Mouse (Mus musculus) erythroblast, embryonic 14.5 days (primary cell): ENCODE results near the gene Haus3. TPM values are rescaled to one million over a fixed set of nuclear protein-coding genes. Genes with fewer than 3 reads are reported as not detected.

Source experiments
- H3K27me3 ChIP-seq: 2 replicates; pipeline ENCODE4 v1.6.1; 2012; ENCODE audit warnings: inconsistent platforms; ENCODE audit not compliant: control insufficient read depth
- H3K36me3 ChIP-seq: 2 replicates; pipeline ENCODE4 v1.6.1; 2012; ENCODE audit warnings: mild to moderate bottlenecking, inconsistent platforms; ENCODE audit not compliant: control insufficient read depth
- H3K4me1 ChIP-seq: 2 replicates; pipeline ENCODE4 v1.6.1; 2012; ENCODE audit warnings: inconsistent platforms; ENCODE audit not compliant: control insufficient read depth
- H3K4me3 ChIP-seq: replicated peaks from 2 replicates; pipeline ENCODE3; 2012; ENCODE audit warnings: moderate library complexity, mild to moderate bottlenecking, inconsistent platforms
- H3K9me3 ChIP-seq: 2 replicates; pipeline ENCODE4 v1.6.1; 2012; ENCODE audit warnings: low read length, inconsistent platforms, mixed read lengths; ENCODE audit not compliant: control insufficient read depth
- GATA1 ChIP-seq: IDR thresholded peaks from 2 replicates; pipeline ENCODE4 v1.6.1; 2012; ENCODE audit warnings: low read length, inconsistent platforms, mixed read lengths
- TAL1 ChIP-seq: IDR thresholded peaks from 3 replicates; pipeline ENCODE4 v1.6.1; 2012; ENCODE audit warnings: low read length, inconsistent platforms, mixed read lengths
- polyA plus RNA-seq: library from polyadenylated mRNA; stranded (reverse); fragments of >175 nt; gene quantifications from 2 replicates; pipeline ENCODE4 v1.2.3, GENCODE M21; 2012

Gene Haus3
- polyA plus RNA-seq, 1 experiment: 0.11 TPM

GRCm38 (mm10) chr5:34188856-34189255 lies 19.5 kb upstream of the Haus3 start:
- Histone ChIP-seq H3K4me1 (peaks cover 36% of the 10 kb centered on the region), H3K36me3 (no peaks in the 10 kb centered on the region), H3K9me3 (no peaks in the 10 kb centered on the region), H3K27me3 (peaks cover 4% of the 10 kb centered on the region; the same call in 1 of the 2 replicates), H3K4me3 (no peak overlapping the region)
- TF ChIP-seq GATA1 (no peak), TAL1 (no peak)

GRCm38 (mm10) chr5:34187601-34188316 lies 18.4 kb upstream of the Haus3 start, which contains the start of gene Mxd4:
TSS of gene Mxd4 (minus strand) at chr5:34187720.
- TF ChIP-seq TAL1 (no peak), GATA1 (no peak)
- H3K4me3 ChIP-seq: peak within 1 kb of the TSS; percentile 77
- H3K9me3 ChIP-seq: no peaks in the 10 kb centered on the region
- H3K36me3 ChIP-seq: no peaks in the 10 kb centered on the region
- peaks cover 4% of the 10 kb centered on the region; the same call in 1 of the 2 replicates for H3K27me3 ChIP-seq
- peaks cover 36% of the 10 kb centered on the region for H3K4me1 ChIP-seq

DNA sequence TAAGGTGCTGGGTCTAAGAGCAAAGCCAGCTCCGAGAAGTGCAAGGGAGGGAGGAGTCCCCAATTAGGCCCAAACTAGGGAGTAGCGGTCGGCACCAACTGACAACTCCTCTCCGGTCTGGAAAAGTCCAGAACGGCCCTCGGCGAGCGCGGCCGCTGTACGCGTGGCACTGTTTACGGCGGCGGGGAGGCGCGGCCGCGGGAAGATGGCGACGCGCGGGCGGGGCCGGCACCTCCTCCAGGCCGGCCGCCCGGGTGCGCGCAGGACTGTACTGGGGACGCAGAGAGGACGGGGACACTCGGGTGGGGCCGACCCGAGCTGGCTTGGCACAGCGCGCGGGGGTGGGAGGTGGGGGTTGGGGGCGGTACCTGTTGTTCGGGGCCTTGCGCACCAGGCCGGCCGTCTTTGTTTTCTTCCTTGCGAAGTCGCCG lies 17.6 kb upstream of the Haus3 start:
- no peaks in the 10 kb centered on the region for H3K9me3 ChIP-seq
- H3K4me3 ChIP-seq: peak overlapping the region; percentile 77
- peaks cover 36% of the 10 kb centered on the region for H3K4me1 ChIP-seq
- H3K36me3 ChIP-seq: no peaks in the 10 kb centered on the region
- TF ChIP-seq TAL1 (no peak), GATA1 (no peak)
- peaks cover 4% of the 10 kb centered on the region; the same call in 1 of the 2 replicates for H3K27me3 ChIP-seq

- Histone ChIP-seq H3K9me3 (no peaks in the 10 kb centered on the region), H3K36me3 (no peaks in the 10 kb centered on the region), H3K27me3 (peaks cover 4% of the 10 kb centered on the region; the same call in 1 of the 2 replicates), H3K4me1 (peaks cover 39% of the 10 kb centered on the region), H3K4me3 (peak overlapping the region; percentile 77)
- TF ChIP-seq GATA1: no peak
- no peak for TF ChIP-seq TAL1
Observed at GRCm38 (mm10) chr5:34186391-34186790, 17.1 kb upstream of the Haus3 start.

- Histone ChIP-seq H3K4me1 (peaks cover 39% of the 10 kb centered on the region), H3K9me3 (no peaks in the 10 kb centered on the region), H3K4me3 (no peak overlapping the region), H3K36me3 (no peaks in the 10 kb centered on the region), H3K27me3 (peaks cover 4% of the 10 kb centered on the region; the same call in 1 of the 2 replicates)
- TF ChIP-seq GATA1 (no peak), TAL1 (no peak)
Observed at GRCm38 (mm10) chr5:34185791-34186190, 16.5 kb upstream of the Haus3 start.

DNA sequence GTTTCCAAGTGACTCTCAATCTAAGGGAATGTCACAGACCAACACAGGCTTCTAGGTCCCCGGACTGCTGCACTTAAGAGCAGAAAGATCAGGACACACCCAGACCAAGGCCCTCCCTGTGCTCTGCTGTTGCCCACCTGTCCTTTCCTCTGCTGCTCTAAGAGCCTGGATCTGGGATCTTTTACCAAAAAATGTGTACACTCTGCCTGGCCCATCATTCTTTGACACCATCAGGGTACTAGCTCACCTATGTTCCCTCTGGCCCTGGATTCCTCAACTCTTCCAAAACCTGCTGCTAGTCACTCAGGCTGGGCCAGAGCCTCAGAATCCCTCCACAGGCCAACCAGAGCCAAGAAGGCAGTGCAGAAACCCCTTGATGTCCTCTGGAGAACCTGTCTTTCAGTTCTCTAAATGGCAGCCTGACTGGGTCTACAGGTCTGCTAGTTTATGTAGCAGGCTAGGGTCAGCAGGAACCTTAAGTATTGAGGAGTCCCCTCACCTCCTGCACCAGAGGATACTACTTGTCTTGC lies 15.8 kb upstream of the Haus3 start:
- Histone ChIP-seq H3K4me3 (no peak overlapping the region), H3K36me3 (no peaks in the 10 kb centered on the region), H3K4me1 (peaks cover 39% of the 10 kb centered on the region), H3K9me3 (no peaks in the 10 kb centered on the region), H3K27me3 (peaks cover 4% of the 10 kb centered on the region; the same call in 1 of the 2 replicates)
- TF ChIP-seq GATA1: no peak
- TF ChIP-seq TAL1: no peak

DNA sequence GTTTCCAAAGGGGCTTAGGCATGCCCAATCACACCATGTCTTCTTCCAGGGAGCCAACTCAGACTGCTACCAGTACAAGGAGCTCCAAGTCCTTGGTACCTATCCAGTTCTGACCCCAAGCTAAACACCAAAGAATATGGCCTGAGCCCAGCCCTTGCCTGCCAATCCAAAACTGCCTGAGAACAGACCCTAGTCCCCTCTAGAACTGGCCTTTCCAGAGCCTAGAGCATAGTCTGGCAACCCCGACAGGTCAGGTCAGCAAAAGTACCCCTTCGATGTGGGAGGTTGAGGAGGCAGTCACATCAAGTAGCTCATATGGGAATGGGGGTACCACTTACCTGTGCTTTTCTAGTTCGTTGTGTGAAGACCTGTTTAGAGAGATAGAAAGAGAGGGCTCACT lies 14.6 kb upstream of the Haus3 start:
- Histone ChIP-seq H3K9me3 (no peaks in the 10 kb centered on the region), H3K4me3 (no peak overlapping the region), H3K27me3 (peaks cover 4% of the 10 kb centered on the region; the same call in 1 of the 2 replicates), H3K4me1 (peaks cover 35% of the 10 kb centered on the region), H3K36me3 (no peaks in the 10 kb centered on the region)
- TF ChIP-seq TAL1: no peak
- no peak for TF ChIP-seq GATA1

GRCm38 (mm10) chr5:34183156-34183880 lies 14.0 kb upstream of the Haus3 start:
- H3K4me3 ChIP-seq: no peak overlapping the region

GRCm38 (mm10) chr5:34182486-34182885 lies 13.2 kb upstream of the Haus3 start:
- Histone ChIP-seq H3K9me3 (no peaks in the 10 kb centered on the region), H3K36me3 (no peaks in the 10 kb centered on the region; the same call in 1 of the 2 replicates), H3K27me3 (peaks cover 4% of the 10 kb centered on the region; the same call in 1 of the 2 replicates), H3K4me1 (peaks cover 21% of the 10 kb centered on the region), H3K4me3 (no peak overlapping the region)
- TF ChIP-seq TAL1: no peak
- no peak for TF ChIP-seq GATA1

More at GRCm38 (mm10) chr5:34183156-34183880, 14.0 kb upstream of the Haus3 start:
- Histone ChIP-seq H3K36me3 (no peaks in the 10 kb centered on the region), H3K9me3 (no peaks in the 10 kb centered on the region), H3K4me1 (peaks cover 29% of the 10 kb centered on the region), H3K27me3 (peaks cover 4% of the 10 kb centered on the region; the same call in 1 of the 2 replicates)
- TF ChIP-seq GATA1 (no peak), TAL1 (no peak)
